Mouse (Mus musculus) neural tube, embryonic 13.5 days (tissue): Measurements from ENCODE around the gene Lrrc25. TPM values are rescaled to one million over a fixed set of nuclear protein-coding genes. Genes with fewer than 3 reads are reported as not detected.

ENCODE experiments used
- ATAC-seq: fragments of 200-750 bp; cut with Nextera tagmentation; 2 replicates; pipeline ENCODE4 v1.8.0; 2017; ENCODE audit warnings: low read depth, mild to moderate bottlenecking, moderate TSS enrichment, moderate library complexity
- H3K27ac ChIP-seq: fragments of 300-500 bp; sonication (generic); replicated peaks from 2 replicates; pipeline ENCODE4 v1.5.1; 2015; ENCODE audit warnings: moderate library complexity, mild to moderate bottlenecking, inconsistent platforms
- H3K27me3 ChIP-seq: fragments of 300-500 bp; sonication (generic); 2 replicates; pipeline ENCODE4 v1.6.1; 2015; ENCODE audit warnings: mild to moderate bottlenecking, inconsistent platforms
- H3K36me3 ChIP-seq: fragments of 300-500 bp; sonication (generic); 2 replicates; pipeline ENCODE4 v1.6.1; 2015; ENCODE audit warnings: mild to moderate bottlenecking, inconsistent platforms
- H3K4me1 ChIP-seq: fragments of 300-500 bp; sonication (generic); replicated peaks from 2 replicates; pipeline ENCODE4 v1.6.1; 2015; ENCODE audit warnings: inconsistent platforms
- H3K4me2 ChIP-seq: fragments of 300-500 bp; sonication (generic); 2 replicates; pipeline ENCODE4 v1.6.1; 2015; ENCODE audit warnings: inconsistent platforms, mild to moderate bottlenecking, moderate library complexity
- H3K4me3 ChIP-seq: fragments of 300-500 bp; sonication (generic); 2 replicates; pipeline ENCODE4 v1.5.1; 2015; ENCODE audit warnings: mild to moderate bottlenecking, inconsistent platforms
- H3K9ac ChIP-seq: fragments of 300-500 bp; sonication (generic); 2 replicates; pipeline ENCODE4 v1.6.1; 2015; ENCODE audit warnings: moderate library complexity, mild to moderate bottlenecking, inconsistent platforms
- H3K9me3 ChIP-seq: fragments of 300-500 bp; sonication (generic); 2 replicates; pipeline ENCODE4 v1.6.1; 2016; ENCODE audit warnings: inconsistent platforms
- WGBS: fragments of 180-500 bp; shearing (Covaris S2); methylation state at CpG from one replicate; pipeline ENCODE4 v1.1.7; 2015; 5-methylcytosine and 5-hydroxymethylcytosine counted together
- polyA plus RNA-seq: library from polyadenylated mRNA; unstranded; fragments of >200 nt; fragmentation: Nextera tagmentation; extraction: Ambion mirVana; gene quantifications from 2 replicates; pipeline ENCODE4 v1.2.1, GENCODE M21; 2015

Lrrc25 gene
- polyA plus RNA-seq, 1 experiment from 2014 or later, result 1.5 TPM

DNA sequence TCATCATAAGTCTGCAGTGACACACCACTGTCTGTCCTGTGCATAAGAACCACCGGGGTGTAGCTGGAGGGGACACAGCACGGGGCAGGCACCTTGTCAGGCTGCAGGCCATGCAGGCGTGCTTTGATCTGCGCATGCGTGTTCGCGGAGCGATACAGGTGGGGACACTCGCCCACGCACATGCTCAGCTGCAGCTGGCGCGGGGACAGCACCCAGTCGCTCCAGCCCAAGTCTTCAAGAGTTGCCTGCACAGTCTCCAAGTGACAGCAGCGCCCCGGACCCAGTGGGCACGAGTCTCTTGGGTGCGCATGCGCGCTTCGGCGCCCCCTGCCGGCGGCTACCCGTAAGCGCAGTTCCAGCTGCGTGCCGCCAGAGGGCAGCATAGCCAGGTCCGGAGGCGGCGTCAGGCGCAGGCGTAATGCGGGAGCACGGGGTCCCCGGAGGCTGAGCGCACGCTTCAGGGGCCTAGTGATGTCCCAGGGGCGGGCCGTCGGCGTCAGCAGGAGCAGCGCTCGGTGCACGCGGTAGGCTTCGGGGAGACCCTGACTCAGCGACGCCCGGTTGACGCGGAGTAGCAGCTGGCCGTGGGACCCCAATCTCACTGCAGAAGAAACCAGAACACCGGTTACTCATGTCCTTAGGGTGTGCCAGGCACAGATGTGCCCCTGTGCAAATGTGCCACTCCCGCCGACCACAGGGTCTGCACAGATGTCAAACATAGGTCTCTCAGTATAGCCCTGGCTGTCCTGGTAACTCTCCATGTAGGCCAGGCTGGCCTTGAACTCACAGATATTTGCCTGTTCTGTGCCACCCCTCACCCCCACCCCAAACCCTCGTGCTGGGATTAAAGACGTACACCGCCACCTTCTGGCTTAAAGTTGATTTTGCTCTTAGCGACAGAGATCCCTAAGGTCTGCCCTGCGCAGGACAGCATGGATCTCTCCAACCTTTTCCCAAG, 13.9 kb downstream of the Lrrc25 start:
- H3K9ac ChIP-seq, result peak overlapping the region; percentile 71
- ATAC-seq, result peak; percentile 94
- H3K9me3 ChIP-seq, result no peaks in the 10 kb centered on the region
- peak overlapping the region; percentile 45 for H3K4me3 ChIP-seq
- peak overlapping the region; percentile 76 for H3K27ac ChIP-seq
- H3K27me3 ChIP-seq, result peaks cover 13% of the 10 kb centered on the region
- peaks cover 25% of the 10 kb centered on the region for H3K4me1 ChIP-seq
- under 1% methylated on average over 60 of the region's 60 CpGs for WGBS
- H3K4me2 ChIP-seq, result peak overlapping the region; percentile 62
- H3K36me3 ChIP-seq, result no peaks in the 10 kb centered on the region

DNA sequence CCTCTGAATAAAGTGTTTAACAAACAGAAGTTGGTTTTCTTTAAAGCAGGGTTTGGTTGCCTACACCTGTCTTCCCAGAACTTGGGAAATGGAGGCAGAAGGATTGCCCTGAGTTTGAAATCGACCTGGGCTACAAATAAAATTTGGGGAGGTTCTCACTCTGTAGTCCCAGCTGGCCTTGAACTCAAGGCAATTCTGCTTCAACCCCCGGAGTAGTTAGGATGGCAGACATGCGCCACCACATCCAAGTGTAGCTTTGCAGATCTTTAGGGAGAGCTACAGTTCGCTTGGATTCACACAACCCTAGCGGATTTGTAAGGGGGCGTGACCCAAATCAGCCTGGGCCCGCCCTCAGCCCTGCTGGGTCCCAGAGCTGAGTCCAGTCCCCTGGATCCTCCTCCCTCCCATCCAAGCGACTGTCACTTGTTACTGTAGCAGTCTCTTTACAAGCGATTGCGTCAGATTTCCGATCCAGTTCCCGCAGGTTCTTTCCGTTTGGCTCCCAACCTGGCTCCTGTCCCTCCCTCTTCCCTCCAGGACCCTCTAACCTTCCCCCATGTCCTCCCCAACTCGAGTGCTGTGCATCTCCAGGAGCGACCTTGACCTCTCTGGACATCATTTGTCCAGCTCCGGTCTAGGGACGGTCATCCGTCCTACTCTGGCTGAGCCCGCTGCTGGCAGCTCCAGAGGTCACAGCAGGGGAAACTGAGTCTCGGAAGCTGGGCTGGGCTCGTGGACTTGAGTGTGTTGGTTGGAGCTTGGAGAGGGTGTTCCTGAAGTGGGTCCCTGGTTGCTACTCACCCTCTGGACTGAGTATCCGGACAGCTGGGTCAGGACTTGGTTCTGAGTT, 14.8 kb downstream of the Lrrc25 start:
- Histone ChIP-seq H3K4me3 (no peak overlapping the region), H3K36me3 (no peaks in the 10 kb centered on the region), H3K27ac (no peak overlapping the region), H3K4me1 (peaks cover 25% of the 10 kb centered on the region), H3K9me3 (no peaks in the 10 kb centered on the region), H3K4me2 (peak overlapping the region; percentile 62), H3K9ac (no peak overlapping the region), H3K27me3 (peaks cover 13% of the 10 kb centered on the region)
- 13% methylated on average over 22 of the region's 22 CpGs for WGBS
- no peak for ATAC-seq

DNA sequence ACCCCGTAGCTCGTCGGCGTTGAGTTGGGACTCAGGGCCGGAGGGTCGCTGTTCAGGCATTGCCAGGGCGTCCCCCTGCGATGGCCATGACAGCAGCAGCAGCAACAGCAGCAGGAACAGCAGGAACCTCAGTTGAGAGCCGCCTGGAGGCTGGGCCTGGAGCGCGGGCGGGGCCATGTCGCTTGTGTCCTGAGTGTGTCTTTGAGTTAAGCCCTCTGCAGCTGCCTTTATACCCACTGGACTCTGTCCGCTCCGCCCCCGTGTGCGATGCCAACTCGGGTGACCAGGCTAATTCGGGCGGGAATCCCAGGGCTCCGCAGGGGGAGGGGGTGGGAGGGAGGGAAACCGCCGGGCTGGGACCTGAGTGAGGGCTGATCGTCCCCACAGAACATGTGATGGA, 15.5 kb downstream of the Lrrc25 start:
- ATAC-seq, result no peak
- H3K9me3 ChIP-seq, result no peaks in the 10 kb centered on the region
- H3K27me3 ChIP-seq, result peaks cover 13% of the 10 kb centered on the region
- peaks cover 25% of the 10 kb centered on the region for H3K4me1 ChIP-seq
- H3K36me3 ChIP-seq, result no peaks in the 10 kb centered on the region
- no peak overlapping the region for H3K4me3 ChIP-seq
- no peak overlapping the region for H3K9ac ChIP-seq
- no peak overlapping the region for H3K27ac ChIP-seq
- 20% methylated on average over 23 of the region's 24 CpGs for WGBS
- H3K4me2 ChIP-seq, result no peak overlapping the region; the same call in 1 of the 2 replicates

- no peak within 1 kb of the TSS for H3K27ac ChIP-seq
- peaks cover 13% of the 10 kb centered on the region for H3K27me3 ChIP-seq
- H3K4me2 ChIP-seq, result no peak within 1 kb of the TSS; the same call in 1 of the 2 replicates
- WGBS, result 79% methylated on average over 6 of the region's 6 CpGs
- no peaks in the 10 kb centered on the region for H3K9me3 ChIP-seq
- no peak for ATAC-seq
- peaks cover 30% of the 10 kb centered on the region for H3K4me1 ChIP-seq
- H3K4me3 ChIP-seq, result no peak within 1 kb of the TSS
- H3K9ac ChIP-seq, result no peak within 1 kb of the TSS
- no peaks in the 10 kb centered on the region for H3K36me3 ChIP-seq
These were observed 16.5 kb downstream of the Lrrc25 start, which contains the start of gene Gdf15 for GRCm38 (mm10) chr8:70632346-70632892. Gene Gdf15, minus strand, starts transcription at chr8:70632456.

- H3K4me2 ChIP-seq, result no peak overlapping the region
- H3K9ac ChIP-seq, result no peak overlapping the region
- no peaks in the 10 kb centered on the region for H3K36me3 ChIP-seq
- H3K4me3 ChIP-seq, result no peak overlapping the region
- 63% methylated on average over 6 of the region's 6 CpGs for WGBS
- H3K27me3 ChIP-seq, result peaks cover 13% of the 10 kb centered on the region
- H3K9me3 ChIP-seq, result no peaks in the 10 kb centered on the region
- no peak for ATAC-seq
- peaks cover 29% of the 10 kb centered on the region for H3K4me1 ChIP-seq
- H3K27ac ChIP-seq, result no peak overlapping the region
These were observed 18.1 kb downstream of the Lrrc25 start for GRCm38 (mm10) chr8:70634066-70634465.

- Histone ChIP-seq H3K4me2 (no peak overlapping the region), H3K4me3 (no peak overlapping the region), H3K27me3 (peaks cover 13% of the 10 kb centered on the region), H3K27ac (no peak overlapping the region), H3K4me1 (peaks cover 15% of the 10 kb centered on the region), H3K9me3 (no peaks in the 10 kb centered on the region), H3K36me3 (no peaks in the 10 kb centered on the region), H3K9ac (no peak overlapping the region)
- 76% methylated on average over 6 of the region's 6 CpGs for WGBS
- no peak for ATAC-seq
These were observed 19.6 kb downstream of the Lrrc25 start for GRCm38 (mm10) chr8:70635527-70635926.

DNA sequence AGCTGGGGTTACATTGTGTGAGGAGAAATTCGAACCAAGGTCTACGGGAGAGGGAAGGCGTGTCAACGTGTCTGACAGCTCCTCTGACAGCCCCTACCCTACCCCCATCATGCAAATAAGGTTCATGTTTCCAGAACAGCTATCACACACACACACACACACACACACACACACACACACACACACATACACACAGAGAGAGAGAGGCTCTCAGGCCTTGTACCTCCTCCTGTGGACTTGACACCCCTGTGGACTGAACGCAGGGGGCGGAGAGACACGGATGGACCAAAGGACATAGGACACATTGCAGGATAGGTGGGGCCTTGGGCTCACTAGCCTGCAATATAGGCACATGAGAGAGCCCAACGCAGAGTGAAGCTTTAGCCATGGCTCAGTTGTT, 20.9 kb downstream of the Lrrc25 start:
- no peak for ATAC-seq
- peaks cover 5% of the 10 kb centered on the region; the same call in 1 of the 2 replicates for H3K4me1 ChIP-seq
- H3K9ac ChIP-seq, result no peak overlapping the region
- no peak overlapping the region for H3K27ac ChIP-seq
- H3K36me3 ChIP-seq, result no peaks in the 10 kb centered on the region
- no peaks in the 10 kb centered on the region for H3K9me3 ChIP-seq
- H3K4me2 ChIP-seq, result no peak overlapping the region
- H3K4me3 ChIP-seq, result no peak overlapping the region
- 63% methylated on average over 8 of the region's 8 CpGs for WGBS
- peaks cover 5% of the 10 kb centered on the region; the same call in 1 of the 2 replicates for H3K27me3 ChIP-seq

- WGBS, result 70% methylated on average over 9 of the region's 9 CpGs
- Histone ChIP-seq H3K36me3 (no peaks in the 10 kb centered on the region), H3K4me3 (no peak overlapping the region), H3K4me2 (no peak overlapping the region), H3K4me1 (peaks cover 5% of the 10 kb centered on the region; the same call in 1 of the 2 replicates), H3K27ac (no peak overlapping the region), H3K27me3 (no peaks in the 10 kb centered on the region; the same call in 1 of the 2 replicates), H3K9me3 (no peaks in the 10 kb centered on the region), H3K9ac (no peak overlapping the region)
- ATAC-seq, result no peak
These were observed 22.8 kb downstream of the Lrrc25 start for GRCm38 (mm10) chr8:70638752-70639151.

DNA sequence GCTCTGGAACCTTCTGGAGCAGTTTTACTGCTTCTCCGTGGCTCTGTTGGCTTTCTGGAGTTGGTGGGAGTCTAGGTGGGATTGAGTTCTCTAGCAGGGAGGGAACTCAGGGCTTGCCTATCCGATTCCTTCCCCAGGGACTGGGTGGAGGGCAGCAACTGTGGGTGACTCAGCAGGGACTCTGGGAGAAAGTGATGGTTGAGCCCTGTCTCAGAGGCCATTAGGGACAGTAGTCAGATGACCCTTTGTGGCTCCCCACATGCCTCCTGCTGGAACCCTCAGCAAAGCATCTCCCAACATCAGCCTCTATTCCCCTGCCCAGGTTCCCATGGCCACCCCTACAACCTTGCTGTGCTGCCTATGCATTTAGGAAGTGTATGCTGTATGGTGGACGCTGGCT, 27.1 kb downstream of the Lrrc25 start:
- Histone ChIP-seq H3K27me3 (no peaks in the 10 kb centered on the region), H3K9ac (no peak overlapping the region), H3K4me2 (no peak overlapping the region), H3K27ac (no peak overlapping the region), H3K4me1 (peaks cover 28% of the 10 kb centered on the region), H3K36me3 (no peaks in the 10 kb centered on the region), H3K4me3 (no peak overlapping the region), H3K9me3 (no peaks in the 10 kb centered on the region)
- ATAC-seq, result no peak
- WGBS, result 73% methylated on average over 3 of the region's 3 CpGs

GRCm38 (mm10) chr8:70644065-70644464, 28.1 kb downstream of the Lrrc25 start:
- Histone ChIP-seq H3K4me3 (no peak overlapping the region), H3K27ac (no peak overlapping the region), H3K9ac (no peak overlapping the region), H3K27me3 (no peaks in the 10 kb centered on the region), H3K9me3 (no peaks in the 10 kb centered on the region), H3K4me2 (no peak overlapping the region), H3K36me3 (0 out of 2 replicates have a peak, but pooled peaks cover 5% of the 10 kb centered on the region), H3K4me1 (peaks cover 39% of the 10 kb centered on the region)
- ATAC-seq, result no peak
- 88% methylated on average over 2 of the region's 2 CpGs for whole genome bisulfite sequencing

GRCm38 (mm10) chr8:70645501-70646224, 29.7 kb downstream of the Lrrc25 start:
- Histone ChIP-seq H3K27me3 (no peaks in the 10 kb centered on the region), H3K27ac (peak overlapping the region; percentile 54; the same call in 1 of the 2 replicates), H3K9me3 (no peaks in the 10 kb centered on the region), H3K4me1 (peaks cover 55% of the 10 kb centered on the region), H3K36me3 (peaks cover 20% of the 10 kb centered on the region), H3K4me3 (no peak overlapping the region), H3K4me2 (no peak overlapping the region), H3K9ac (0 out of 2 replicates have a peak overlapping the region, but pooled peaks have one; percentile 34)
- WGBS, result 48% methylated on average over 17 of the region's 17 CpGs
- no peak for ATAC-seq
